Mouse (Mus musculus) left cerebral cortex, adult 8-10 months (tissue): Measurements from ENCODE around the gene Pkp2. TPM values are rescaled to one million over a fixed set of nuclear protein-coding genes. Genes with fewer than 3 reads are reported as not detected.

ENCODE experiments used
- DNase-seq, 2 experiments: peaks; one replicate each; pipeline ENCODE4 v3.0.0; 2022; ENCODE audit warnings: low spot score in 2 of 2
- total RNA-seq, 4 experiments: library from RNA; stranded (reverse); gene quantifications; 2 replicates each; pipeline ENCODE4 v1.2.4; 2022

The Pkp2 gene
- total RNA-seq, 4 experiments from 2014 or later: 5.6 to 6.4 (median 6.0) TPM

DNA sequence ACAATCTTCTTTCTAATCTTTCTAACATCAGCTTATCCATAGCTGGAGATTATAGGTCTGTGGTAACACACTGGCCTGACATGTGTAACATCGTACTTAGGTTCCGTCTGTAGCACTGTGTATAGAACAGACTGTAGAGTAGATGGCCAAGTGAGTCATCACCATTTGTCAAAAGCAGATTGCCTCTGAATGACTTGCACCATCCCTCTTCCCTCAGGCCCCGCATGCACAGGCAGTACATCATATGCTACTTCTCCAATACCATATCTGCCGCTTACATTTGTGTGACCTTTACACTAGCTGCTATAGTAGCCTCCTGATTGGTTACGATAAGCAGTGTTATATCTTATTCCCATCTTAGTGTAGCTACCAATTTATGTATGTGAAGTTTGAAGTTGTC, 47.8 kb downstream of the Pkp2 start:
- DNase-seq: no peak

- DNase-seq: no peak
These were observed 48.4 kb downstream of the Pkp2 start for GRCm38 (mm10) chr16:16261481-16261880.

- no peak for DNase-seq
These were observed 49.3 kb downstream of the Pkp2 start for GRCm38 (mm10) chr16:16262436-16262835.

GRCm38 (mm10) chr16:16272978-16273377, 59.9 kb downstream of the Pkp2 start:
- no peak for DNase-seq

GRCm38 (mm10) chr16:16273752-16274151, 60.6 kb downstream of the Pkp2 start:
- DNase-seq: no peak

DNA sequence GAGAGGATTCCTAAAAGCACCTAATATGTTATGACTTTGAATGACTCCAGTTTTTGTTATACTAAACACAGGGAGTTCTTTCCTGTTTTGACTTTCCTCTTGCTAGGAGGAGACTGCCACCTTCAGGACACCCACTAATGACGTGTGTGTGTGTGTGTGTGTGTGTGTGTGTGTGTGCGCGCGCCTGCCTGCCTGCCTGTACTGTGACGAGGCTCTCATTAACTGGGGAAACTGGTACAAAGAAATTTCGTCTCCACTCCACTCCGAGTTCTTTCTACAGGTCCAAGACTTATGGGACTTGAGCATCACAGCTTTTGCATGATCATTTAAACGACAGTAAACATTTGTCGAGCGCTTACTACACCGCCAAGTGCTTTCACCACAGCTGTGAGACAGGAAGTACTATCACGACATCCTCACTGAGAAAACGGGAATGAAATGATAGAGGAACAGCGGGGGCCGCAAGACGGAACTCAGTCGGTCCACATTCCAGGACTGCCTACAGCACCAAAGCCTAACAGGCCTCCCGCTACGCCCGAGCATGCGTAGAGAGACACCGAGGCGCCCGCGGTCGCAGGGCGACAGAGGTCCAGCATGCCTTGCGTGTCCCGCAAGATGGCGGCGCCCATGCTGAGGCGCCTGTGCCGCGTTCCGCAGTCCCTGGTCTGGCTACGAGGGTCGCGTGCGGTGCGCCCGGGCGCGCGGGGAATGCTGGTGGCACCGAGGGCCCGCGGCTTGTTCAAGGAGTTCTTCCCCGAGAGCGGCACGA, 89.4 kb downstream of the Pkp2 start, which contains the start of gene Yars2:
Gene Yars2, plus strand, starts transcription at position 597 of the 769 bp plus-strand sequence.
- peak; percentile 86 to 93 for DNase-seq

DNA sequence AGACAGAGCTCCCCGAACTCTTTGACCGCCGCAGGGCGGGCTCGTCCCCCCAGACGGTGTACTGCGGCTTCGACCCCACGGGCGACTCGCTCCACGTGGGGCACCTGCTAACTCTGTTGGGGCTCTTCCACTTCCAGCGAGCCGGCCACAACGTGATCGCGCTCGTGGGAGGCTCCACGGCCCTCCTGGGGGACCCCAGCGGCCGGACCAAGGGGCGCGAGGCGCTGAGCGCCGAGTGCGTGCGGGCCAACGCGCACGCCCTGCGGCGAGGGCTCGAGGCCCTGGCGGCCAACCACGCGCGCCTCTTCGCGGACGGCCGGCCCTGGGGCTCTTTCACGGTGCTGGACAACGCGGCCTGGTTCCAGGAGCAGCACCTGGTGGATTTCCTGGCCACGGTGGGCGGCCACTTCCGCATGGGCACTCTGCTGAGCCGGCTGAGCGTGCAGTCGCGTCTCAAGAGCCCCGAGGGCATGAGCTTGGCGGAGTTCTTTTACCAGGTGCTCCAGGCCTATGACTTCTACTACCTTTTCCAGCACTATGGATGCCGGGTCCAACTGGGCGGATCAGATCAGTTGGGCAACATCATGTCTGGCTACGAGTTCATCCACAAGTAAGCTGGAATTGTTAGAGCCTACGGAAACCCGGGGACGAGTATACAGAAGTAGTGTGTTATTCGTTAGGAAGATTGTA, 90.2 kb downstream of the Pkp2 start:
- DNase-seq: peak; percentile 13 to 43

DNA sequence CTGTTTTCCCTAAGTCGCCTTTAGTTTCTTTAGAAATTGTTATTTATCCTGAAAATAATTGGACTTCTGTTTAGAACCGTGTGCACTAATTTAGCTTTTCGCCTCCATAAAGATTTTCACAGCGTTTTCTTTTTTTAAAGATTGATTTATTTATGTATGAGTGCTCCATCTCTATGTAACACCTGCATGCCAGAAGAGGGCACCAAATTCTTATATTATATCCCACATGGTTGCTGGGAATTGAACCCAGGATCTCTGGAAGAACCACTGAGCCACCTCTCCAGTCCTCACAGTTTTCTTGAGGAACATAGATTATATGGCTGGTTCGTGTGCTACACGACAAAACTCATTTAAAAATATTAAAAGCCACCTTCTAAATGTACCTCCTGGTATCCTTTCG, 90.8 kb downstream of the Pkp2 start:
- DNase-seq: no peak

- DNase-seq: no peak
These were observed 98.2 kb downstream of the Pkp2 start for GRCm38 (mm10) chr16:16311319-16311718.

Other genes starting within 250 kb of the Pkp2 start
- gene Yars2, start 89.6 kb downstream of the Pkp2 start, total RNA-seq: 10 to 100 TPM; 19.1 to 23.4 (median 21.6) TPM
- 100 to 1,000 TPM; 198 to 201 (median 198) TPM for gene Dnm1l, start 145.6 kb downstream of the Pkp2 start, total RNA-seq